Mouse (Mus musculus) adrenal gland, postnatal 10 days (tissue): Measurements from ENCODE around the gene L1td1. TPM values are rescaled to one million over a fixed set of nuclear protein-coding genes. Genes with fewer than 3 reads are reported as not detected.
A peak's percentile ranks its signal among the peaks of the same experiment; 100 is the strongest.

Source experiments
- DNase-seq: peaks from one replicate; pipeline ENCODE4 v3.0.0; 2021; ENCODE audit warnings: mixed read lengths
- total RNA-seq, 2 experiments: library from RNA; stranded (reverse); gene quantifications; 2 replicates each; pipeline ENCODE4 v1.2.3; 2021

The L1td1 gene
- total RNA-seq, 2 experiments from 2014 or later: not detected

DNA sequence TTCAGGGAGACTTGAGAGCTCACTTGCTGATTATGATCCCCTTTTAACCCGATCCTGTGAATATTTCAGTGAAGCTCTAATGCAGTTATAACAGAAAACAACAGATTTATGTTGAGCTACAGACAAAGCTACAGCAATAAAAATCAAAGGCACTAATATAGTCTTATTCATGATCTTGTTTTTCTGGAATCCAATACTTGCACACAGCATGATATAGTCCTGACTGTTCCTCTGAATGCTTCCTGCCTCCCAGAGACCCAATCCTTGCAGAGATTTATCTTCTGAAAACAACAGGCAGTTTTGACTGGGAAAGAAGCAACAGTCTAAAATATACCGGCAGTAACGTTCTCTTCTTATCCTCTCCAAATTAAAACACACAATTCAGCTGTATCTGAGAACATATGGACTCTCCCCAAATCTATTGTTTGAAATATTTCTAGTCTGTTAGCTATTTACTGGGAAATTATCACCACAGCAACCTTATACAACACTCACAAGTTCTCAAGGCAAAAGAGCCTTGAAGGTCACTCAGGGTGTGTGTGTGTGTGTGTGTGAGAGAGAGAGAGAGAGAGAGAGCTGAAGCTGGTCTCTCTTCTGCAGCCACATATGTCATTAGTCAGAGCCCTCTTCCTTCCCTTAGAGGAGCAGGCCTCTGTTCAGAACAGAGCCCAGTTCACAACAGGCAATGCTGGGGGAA is 16.8 kb downstream of the L1td1 start:
- no peak for DNase-seq

- peak; percentile 18 for DNase-seq
Measured at GRCm38 (mm10) chr4:98743906-98744210, 17.3 kb downstream of the L1td1 start.

DNA sequence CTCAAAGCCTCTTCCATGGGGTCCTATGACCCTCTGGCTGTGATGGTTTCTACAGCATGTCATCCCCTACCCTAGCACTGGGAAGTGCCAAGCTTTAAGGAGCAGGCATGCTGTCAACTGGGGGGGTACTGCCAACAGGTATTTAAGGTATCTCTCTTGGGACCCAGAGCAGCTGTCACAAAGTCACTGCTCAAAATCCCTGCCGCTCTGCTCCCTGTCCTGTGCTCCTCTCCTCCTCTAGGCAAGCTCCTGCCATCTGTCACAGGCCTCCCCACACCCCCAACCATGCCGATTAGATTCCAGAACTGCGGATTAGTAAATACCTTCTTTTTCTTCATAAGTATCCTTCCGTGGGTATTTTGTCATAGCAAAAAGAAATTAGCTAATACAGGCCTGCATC is 27.9 kb downstream of the L1td1 start:
- DNase-seq: no peak

DNA sequence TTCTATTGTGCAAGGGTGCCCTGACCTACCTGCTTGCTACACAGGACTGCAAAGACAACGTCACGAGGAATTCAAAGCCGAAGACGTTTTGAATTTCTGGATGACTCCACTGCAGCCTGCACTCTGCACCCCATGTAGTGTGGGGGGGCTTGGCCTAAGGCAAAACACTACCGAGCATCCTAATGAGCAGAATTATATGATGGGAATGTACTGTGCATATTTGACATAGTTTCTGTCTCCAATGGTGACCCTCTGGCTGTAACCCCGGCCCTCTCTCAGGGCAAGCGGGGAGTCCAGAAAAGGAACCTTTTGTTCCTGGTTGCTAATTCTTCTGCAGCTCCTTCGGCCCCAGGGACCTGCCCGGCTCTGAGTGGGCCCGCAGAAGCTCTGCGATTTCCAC is 29.6 kb downstream of the L1td1 start:
- no peak for DNase-seq

GRCm38 (mm10) chr4:98758012-98758821 is 31.7 kb downstream of the L1td1 start:
- no peak for DNase-seq

GRCm38 (mm10) chr4:98758872-98759518 is 32.5 kb downstream of the L1td1 start:
- DNase-seq: no peak

DNA sequence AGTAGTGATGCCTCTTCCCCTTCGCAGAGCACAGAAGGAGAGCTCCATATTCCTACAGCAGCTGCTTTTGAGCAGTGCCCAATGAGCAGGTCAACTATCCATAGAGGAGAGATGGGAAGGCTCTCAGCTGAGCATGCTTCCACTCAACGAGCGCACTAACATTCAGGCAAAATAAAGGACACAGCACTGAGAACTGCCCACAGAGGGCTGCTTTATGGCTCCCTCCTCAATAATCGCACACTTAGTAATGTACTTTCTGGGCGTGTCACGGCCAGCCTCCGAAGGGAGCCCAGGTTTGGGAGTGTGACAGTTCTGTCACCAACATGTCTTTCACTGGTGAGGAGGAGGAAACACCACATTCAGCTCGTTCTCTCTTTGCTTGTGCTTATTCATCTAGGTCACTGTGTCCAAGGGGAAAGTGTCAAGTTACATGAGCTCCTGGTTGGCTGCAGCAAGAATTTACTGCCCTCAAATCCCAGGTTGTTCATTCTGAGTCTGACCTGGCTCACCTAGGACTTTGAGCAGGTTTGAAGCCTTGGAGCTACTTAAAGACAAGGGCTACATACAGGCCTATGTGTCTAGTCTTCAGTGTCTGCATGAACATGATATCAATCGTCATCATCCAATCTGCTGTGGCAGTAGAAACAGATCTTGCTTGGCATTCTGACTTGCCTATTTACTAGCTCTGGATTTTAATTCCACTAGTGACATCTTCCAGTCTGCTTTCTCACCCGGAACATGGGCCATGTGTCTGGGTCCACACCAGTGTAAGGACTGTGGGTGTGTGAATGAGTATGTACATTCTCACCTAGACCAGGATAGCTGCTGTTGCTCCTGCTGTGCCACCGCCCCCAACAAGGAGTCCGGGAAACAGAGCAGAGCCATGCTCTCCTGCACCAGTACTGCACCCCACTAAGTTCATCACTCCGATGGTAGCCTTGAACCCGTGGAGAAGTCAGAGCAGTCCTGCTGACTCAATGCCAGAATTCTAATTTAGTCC is 40.9 kb downstream of the L1td1 start:
- no peak for DNase-seq

DNA sequence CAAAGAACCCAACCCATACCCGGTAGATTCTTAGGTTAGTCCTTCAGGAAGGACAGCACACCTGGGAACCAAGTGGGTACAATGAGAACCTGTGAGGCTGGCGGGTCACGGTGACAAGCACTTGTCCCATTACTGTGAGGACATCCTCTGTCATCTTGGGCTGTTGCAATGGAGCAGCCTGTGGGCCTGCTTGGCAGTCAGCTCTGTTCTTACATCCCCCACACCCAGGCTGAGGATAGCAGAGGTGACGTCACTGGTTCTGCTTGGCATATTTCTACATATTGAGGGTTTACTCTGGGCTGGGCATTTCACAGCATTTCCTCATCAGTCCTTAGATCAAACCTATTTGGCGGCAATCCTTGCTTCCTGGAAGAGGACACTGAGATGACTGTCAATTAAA is 47.3 kb downstream of the L1td1 start:
- no peak for DNase-seq

- DNase-seq: no peak
Measured at GRCm38 (mm10) chr4:98776721-98777427, 50.3 kb downstream of the L1td1 start.

DNA sequence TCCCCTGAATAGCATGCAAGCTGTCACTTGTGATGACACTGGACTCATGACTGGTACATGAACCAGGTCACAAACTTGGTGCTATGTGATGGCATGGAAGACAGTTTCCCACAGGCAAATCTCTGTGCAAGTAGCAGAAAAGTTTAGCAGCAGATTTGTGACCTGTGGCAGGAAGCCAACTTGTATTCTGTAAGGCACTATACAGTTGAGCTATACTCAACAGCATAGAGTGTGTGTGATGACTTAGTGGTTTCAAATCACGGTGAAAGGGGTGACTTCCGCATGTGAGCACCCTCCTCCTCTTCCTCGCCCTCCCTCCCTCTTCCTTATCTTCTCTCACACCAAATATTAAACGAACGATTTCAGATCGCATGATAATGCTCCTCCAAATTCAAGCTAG is 50.9 kb downstream of the L1td1 start:
- DNase-seq: no peak

- no peak for DNase-seq
Measured at GRCm38 (mm10) chr4:98778219-98778618, 51.7 kb downstream of the L1td1 start.

DNA sequence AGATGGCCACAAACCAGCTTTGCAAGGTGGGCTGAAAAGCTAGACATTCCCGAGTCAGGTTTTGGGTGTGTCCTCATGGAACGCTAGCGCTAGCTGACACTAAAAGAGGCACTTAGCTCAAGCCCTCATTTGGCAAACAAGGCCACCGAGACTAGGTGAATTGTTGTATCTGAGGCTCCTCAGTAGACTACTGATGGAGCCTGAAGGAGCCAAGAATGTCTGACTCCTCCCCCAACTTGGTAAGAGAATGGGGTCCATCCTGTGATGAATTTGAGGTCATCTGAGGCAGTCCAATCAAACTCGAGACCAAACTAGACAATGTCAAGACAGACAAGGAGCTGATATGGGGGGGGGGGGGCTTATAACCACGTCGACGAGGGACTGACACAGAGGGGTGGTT is 59.3 kb downstream of the L1td1 start:
- no peak for DNase-seq

DNA sequence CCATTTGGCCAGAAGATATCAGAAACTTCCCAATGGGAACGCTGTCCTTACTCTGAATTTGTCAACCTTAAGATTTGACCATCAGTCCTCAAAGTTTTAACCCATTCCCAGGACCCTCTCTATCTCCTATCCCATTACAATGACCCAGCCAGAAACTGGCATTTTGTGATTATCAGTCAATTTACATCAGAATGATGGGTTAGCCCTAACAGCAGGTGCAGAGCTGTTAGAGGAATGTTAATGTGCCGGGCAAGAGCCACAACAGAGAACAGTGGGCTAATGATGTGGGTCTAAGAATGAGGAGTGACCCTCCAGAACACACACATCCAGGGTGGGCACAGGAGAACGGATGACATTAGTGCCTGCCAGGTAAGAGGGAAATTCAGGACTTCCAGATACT is 59.7 kb downstream of the L1td1 start:
- DNase-seq: no peak

Other genes with a start within 250 kb of the L1td1 start
- gene Kank4, start 90.8 kb downstream of the L1td1 start, total RNA-seq: 1 to 10 TPM; 3.0 TPM
- gene I0C0044D17Rik, start 97.1 kb downstream of the L1td1 start, total RNA-seq: not detected
- 10 to 100 TPM; 37.8 to 42.9 TPM for gene Usp1, start 197.1 kb downstream of the L1td1 start, total RNA-seq